Mouse (Mus musculus) frontal cortex, postnatal 10 days (tissue): ENCODE data around the gene Uvrag.
A peak's percentile ranks its signal among the peaks of the same experiment; 100 is the strongest.

Experiments
- DNase-seq, 2 experiments: peaks; one replicate each; pipeline ENCODE4 v3.0.0; 2022; ENCODE audit warnings: low spot score in 2 of 2, mixed read lengths in 1 of 2

Gene Uvrag

GRCm38 (mm10) chr7:99023931-99024330 lies 117.0 kb downstream of the Uvrag start:
- no peak for DNase-seq

GRCm38 (mm10) chr7:99021277-99021676 lies 119.7 kb downstream of the Uvrag start:
- no peak for DNase-seq

GRCm38 (mm10) chr7:99020353-99020752 lies 120.6 kb downstream of the Uvrag start:
- DNase-seq = no peak

GRCm38 (mm10) chr7:99017224-99017844 lies 123.6 kb downstream of the Uvrag start:
- DNase-seq = no peak

- no peak for DNase-seq
These were observed 125.0 kb downstream of the Uvrag start for GRCm38 (mm10) chr7:99015914-99016313.

GRCm38 (mm10) chr7:99015419-99015818 lies 125.5 kb downstream of the Uvrag start:
- peak in 1 of 2 experiments; percentile 13 for DNase-seq

- no peak for DNase-seq
These were observed 126.3 kb downstream of the Uvrag start for GRCm38 (mm10) chr7:99014620-99015019.

- no peak for DNase-seq
These were observed 133.2 kb downstream of the Uvrag start for GRCm38 (mm10) chr7:99007506-99008354.

- DNase-seq = no peak
These were observed 137.7 kb downstream of the Uvrag start for GRCm38 (mm10) chr7:99003231-99003630.

- no peak for DNase-seq
These were observed 142.2 kb downstream of the Uvrag start for GRCm38 (mm10) chr7:98998722-98999121.

GRCm38 (mm10) chr7:98997760-98998159 lies 143.2 kb downstream of the Uvrag start:
- no peak for DNase-seq

- no peak for DNase-seq
These were observed 144.2 kb downstream of the Uvrag start for GRCm38 (mm10) chr7:98996791-98997190.

- DNase-seq = no peak
These were observed 145.7 kb downstream of the Uvrag start for GRCm38 (mm10) chr7:98995126-98995727.

- DNase-seq = no peak
These were observed 146.8 kb downstream of the Uvrag start for GRCm38 (mm10) chr7:98994137-98994536.

GRCm38 (mm10) chr7:98993395-98993794 lies 147.5 kb downstream of the Uvrag start:
- no peak for DNase-seq

- no peak for DNase-seq
These were observed 149.7 kb downstream of the Uvrag start for GRCm38 (mm10) chr7:98991204-98991761.

- DNase-seq = no peak
These were observed 150.4 kb downstream of the Uvrag start for GRCm38 (mm10) chr7:98990510-98990909.

- no peak for DNase-seq
These were observed 153.9 kb downstream of the Uvrag start for GRCm38 (mm10) chr7:98986962-98987441.

- no peak for DNase-seq
These were observed 155.0 kb downstream of the Uvrag start for GRCm38 (mm10) chr7:98985935-98986334.

GRCm38 (mm10) chr7:98985489-98985888 lies 155.5 kb downstream of the Uvrag start:
- no peak for DNase-seq

GRCm38 (mm10) chr7:98984319-98984718 lies 156.6 kb downstream of the Uvrag start:
- no peak for DNase-seq

- DNase-seq = no peak
These were observed 157.9 kb downstream of the Uvrag start for GRCm38 (mm10) chr7:98983058-98983457.
